Mouse (Mus musculus) ES-Bruce4 (cell line): ENCODE data around the gene Rap1gap2. TPM values are rescaled to one million over a fixed set of nuclear protein-coding genes. Genes with fewer than 3 reads are reported as not detected.
A peak's percentile ranks its signal among the peaks of the same experiment; 100 is the strongest.

ENCODE experiments used
- H3K27ac ChIP-seq: 2 replicates; pipeline ENCODE4 v1.5.1; 2012; ENCODE audit warnings: low read length, inconsistent platforms; ENCODE audit not compliant: insufficient read depth
- H3K27me3 ChIP-seq: 2 replicates; pipeline ENCODE4 v1.6.1; 2012; ENCODE audit warnings: mild to moderate bottlenecking, low read length, inconsistent platforms; ENCODE audit not compliant: control insufficient read depth, poor library complexity, insufficient read depth, severe bottlenecking
- H3K36me3 ChIP-seq: 2 replicates; pipeline ENCODE4 v1.6.1; 2012; ENCODE audit warnings: inconsistent platforms, mild to moderate bottlenecking, low read length, moderate library complexity; ENCODE audit not compliant: control insufficient read depth, poor library complexity, insufficient read depth, severe bottlenecking
- H3K4me1 ChIP-seq: one replicate; pipeline ENCODE4 v1.8.1; 2011; ENCODE audit warnings: low read length; ENCODE audit not compliant: control insufficient read depth, insufficient read depth
- H3K4me3 ChIP-seq: 2 replicates; pipeline ENCODE4 v1.5.1; 2011; ENCODE audit warnings: low read depth, mild to moderate bottlenecking, low read length
- H3K9ac ChIP-seq: 2 replicates; pipeline ENCODE4 v1.6.1; 2012; ENCODE audit warnings: low read depth, mild to moderate bottlenecking, inconsistent platforms; ENCODE audit not compliant: poor library complexity, severe bottlenecking
- H3K9me3 ChIP-seq: replicated peaks from 2 replicates; pipeline ENCODE4 v1.6.1; 2012; ENCODE audit warnings: mild to moderate bottlenecking, low read length, inconsistent platforms; ENCODE audit not compliant: control insufficient read depth, poor library complexity, insufficient read depth, severe bottlenecking
- CTCF ChIP-seq: IDR thresholded peaks from one replicate; pipeline ENCODE4 v1.8.1; 2011; ENCODE audit warnings: low read depth, low read length
- EP300 ChIP-seq: IDR thresholded peaks from 2 replicates; pipeline ENCODE4 v1.6.1; 2011; ENCODE audit warnings: low read depth, low read length; ENCODE audit not compliant: insufficient read depth
- POLR2A ChIP-seq: IDR thresholded peaks from one replicate; pipeline ENCODE4 v1.8.1; 2011; ENCODE audit warnings: low read length; ENCODE audit not compliant: insufficient read depth
- polyA plus RNA-seq: library from polyadenylated mRNA; stranded (reverse); fragments of >200 nt; gene quantifications from 2 replicates; pipeline ENCODE4 v1.2.4, GENCODE M21; 2011; ENCODE audit warnings: low read depth; ENCODE audit not compliant: missing spikeins, insufficient read depth, insufficient read length

Gene Rap1gap2
- polyA plus RNA-seq, 1 experiment, result 5.7 TPM

DNA sequence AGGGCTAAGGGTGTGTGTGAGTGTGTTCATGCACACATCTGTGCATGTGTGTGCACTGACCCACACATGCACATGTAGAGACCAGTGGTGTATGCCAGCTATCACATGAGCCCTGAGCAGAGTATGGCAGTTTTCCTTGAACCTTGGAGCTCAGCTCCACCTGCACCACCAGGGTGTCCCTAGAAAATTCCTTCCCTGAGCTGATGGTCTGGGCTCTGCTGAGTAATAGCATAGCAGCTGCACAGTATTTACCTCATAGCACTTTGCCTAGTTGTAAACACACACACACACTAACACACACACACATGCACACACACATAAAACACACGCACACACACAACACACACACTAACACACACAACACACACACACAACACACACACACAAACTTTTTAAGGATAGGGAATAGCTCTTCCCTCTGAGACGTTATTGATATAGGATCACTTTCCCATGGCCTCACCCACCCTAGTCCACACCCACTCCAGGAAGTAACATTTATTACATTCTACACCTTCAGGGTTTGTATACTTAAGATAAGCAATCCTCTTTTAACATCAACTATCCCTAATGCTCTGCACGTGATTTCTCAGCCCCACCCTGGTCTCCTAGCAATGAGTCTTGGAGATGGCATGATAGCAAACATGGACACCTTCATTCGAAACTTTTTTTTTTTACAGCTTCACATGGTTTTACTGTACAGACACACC lies 13.3 kb downstream of the Rap1gap2 start:
- H3K27ac ChIP-seq, result no peak overlapping the region
- TF ChIP-seq CTCF (no peak), EP300 (no peak), POLR2A (no peak)
- no peaks in the 10 kb centered on the region for H3K27me3 ChIP-seq

DNA sequence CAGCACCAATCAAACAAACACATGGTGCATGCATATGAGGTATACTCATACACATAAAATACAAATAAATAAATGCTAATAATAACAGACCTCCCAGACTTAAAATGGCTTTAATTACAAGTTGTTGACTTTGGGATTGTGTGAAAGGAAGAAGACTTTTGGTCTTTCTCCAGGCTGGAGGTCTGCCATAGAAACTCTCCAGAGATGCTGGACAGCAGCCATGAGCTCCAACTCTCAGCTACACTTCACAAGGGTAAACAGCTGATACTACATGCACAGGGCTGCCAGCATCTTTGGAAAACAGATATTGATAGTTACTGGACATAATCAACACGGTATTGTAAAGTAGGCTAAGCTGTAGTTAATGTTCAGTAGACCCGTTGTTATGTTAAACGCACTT lies 18.5 kb downstream of the Rap1gap2 start:
- Histone ChIP-seq H3K27me3 (no peaks in the 10 kb centered on the region), H3K9me3 (no peaks in the 10 kb centered on the region), H3K4me3 (no peak overlapping the region), H3K4me1 (no peaks in the 10 kb centered on the region), H3K9ac (no peak overlapping the region), H3K27ac (no peak overlapping the region), H3K36me3 (no peaks in the 10 kb centered on the region)
- TF ChIP-seq POLR2A, result no peak
- no peak for TF ChIP-seq CTCF
- TF ChIP-seq EP300, result no peak

More for the DNA sequence above, 13.3 kb downstream of the Rap1gap2 start:
- Histone ChIP-seq H3K9me3 (no peaks in the 10 kb centered on the region), H3K4me3 (no peak overlapping the region), H3K9ac (no peak overlapping the region), H3K36me3 (no peaks in the 10 kb centered on the region), H3K4me1 (no peaks in the 10 kb centered on the region)

DNA sequence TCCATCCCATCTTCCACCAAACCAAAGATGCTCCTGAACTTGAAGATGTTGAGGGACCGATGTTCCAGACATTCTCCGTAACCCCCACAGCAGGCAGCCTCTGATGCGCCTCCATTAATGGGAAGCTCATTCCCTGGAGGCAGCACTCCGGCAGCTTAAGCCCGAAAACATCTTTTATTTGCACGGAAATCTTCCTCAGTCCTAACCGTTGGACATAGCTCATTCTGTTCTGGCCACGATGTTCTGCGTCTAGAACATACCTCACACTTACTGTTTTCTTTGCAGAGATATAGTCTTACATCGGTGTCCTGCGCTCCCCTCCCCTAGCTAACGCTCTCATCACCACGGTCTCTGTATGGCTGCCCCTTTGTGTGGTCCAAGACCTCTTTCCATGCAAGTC lies 20.0 kb downstream of the Rap1gap2 start:
- Histone ChIP-seq H3K4me1 (peaks cover 3% of the 10 kb centered on the region), H3K9me3 (no peaks in the 10 kb centered on the region), H3K9ac (no peak overlapping the region), H3K4me3 (0 out of 2 replicates have a peak overlapping the region, but pooled peaks have one; percentile 60), H3K36me3 (no peaks in the 10 kb centered on the region), H3K27ac (no peak overlapping the region), H3K27me3 (no peaks in the 10 kb centered on the region)
- TF ChIP-seq EP300, result no peak
- TF ChIP-seq POLR2A, result no peak
- TF ChIP-seq CTCF, result no peak

DNA sequence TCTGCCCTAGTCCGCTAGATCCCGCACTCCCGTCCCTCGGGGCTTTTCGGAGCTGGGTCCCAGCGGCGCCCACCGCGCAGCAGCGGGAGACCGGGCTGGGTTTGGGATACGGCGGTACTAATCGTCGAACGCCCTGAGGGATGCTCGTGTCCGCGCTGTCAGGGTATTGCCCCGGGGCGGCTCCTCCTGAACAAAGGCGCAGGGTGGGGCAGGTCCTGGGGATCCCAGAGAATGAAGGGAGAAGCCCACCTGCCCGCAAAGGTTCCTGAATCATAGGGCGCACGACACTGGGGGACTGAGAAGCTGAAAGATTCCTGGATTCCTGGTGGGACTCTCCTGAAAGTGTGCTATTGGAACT lies 20.5 kb downstream of the Rap1gap2 start:
- Histone ChIP-seq H3K27me3 (no peaks in the 10 kb centered on the region), H3K36me3 (no peaks in the 10 kb centered on the region), H3K4me1 (peaks cover 6% of the 10 kb centered on the region), H3K9ac (peak overlapping the region; percentile 11), H3K9me3 (no peaks in the 10 kb centered on the region), H3K27ac (no peak overlapping the region), H3K4me3 (peak overlapping the region; percentile 60)
- TF ChIP-seq CTCF, result no peak
- TF ChIP-seq POLR2A, result no peak
- no peak for TF ChIP-seq EP300

DNA sequence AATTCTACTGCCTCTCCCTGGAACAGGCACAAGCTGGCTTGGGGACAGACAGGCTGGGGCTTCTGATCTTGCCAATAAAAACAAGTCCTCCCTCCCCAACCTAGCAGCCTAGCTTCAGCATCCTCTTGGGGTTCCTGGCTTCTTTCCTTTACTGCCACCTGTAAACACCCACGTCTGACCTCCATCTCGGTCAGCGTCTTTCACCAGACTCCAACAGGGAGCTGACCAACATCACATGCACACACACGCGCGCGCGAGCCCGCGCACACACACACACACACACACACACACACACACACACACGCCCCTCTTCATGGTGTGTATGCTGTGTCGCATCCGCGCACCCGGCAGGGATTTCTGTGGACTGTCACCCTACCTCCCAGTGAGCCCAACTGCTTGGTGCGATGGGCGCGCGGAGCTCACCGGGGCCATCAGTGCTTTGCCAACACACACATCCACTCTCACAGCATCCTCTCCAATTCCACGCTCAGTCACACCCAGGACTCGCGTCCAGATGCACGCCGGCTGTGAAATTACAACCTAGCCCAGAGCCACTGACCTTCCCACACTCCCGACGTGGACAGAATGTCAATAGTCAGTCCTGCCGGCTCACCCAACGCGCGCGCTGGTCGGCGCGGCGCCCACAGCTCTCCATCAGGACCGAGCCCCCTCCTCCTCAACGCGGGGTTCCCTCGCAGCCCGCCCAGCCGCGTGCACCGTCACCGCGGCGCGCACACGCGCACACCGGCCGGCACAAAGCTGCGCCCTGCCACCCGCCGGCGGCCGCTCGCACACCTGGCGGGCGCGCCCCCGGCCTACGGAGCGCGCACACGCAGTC lies 21.1 kb downstream of the Rap1gap2 start:
- TF ChIP-seq POLR2A (no peak), CTCF (no peak), EP300 (no peak)
- Histone ChIP-seq H3K9me3 (no peaks in the 10 kb centered on the region), H3K27ac (no peak overlapping the region), H3K9ac (peak overlapping the region; percentile 11), H3K27me3 (no peaks in the 10 kb centered on the region), H3K36me3 (no peaks in the 10 kb centered on the region), H3K4me1 (peaks cover 8% of the 10 kb centered on the region), H3K4me3 (peak overlapping the region; percentile 60)

DNA sequence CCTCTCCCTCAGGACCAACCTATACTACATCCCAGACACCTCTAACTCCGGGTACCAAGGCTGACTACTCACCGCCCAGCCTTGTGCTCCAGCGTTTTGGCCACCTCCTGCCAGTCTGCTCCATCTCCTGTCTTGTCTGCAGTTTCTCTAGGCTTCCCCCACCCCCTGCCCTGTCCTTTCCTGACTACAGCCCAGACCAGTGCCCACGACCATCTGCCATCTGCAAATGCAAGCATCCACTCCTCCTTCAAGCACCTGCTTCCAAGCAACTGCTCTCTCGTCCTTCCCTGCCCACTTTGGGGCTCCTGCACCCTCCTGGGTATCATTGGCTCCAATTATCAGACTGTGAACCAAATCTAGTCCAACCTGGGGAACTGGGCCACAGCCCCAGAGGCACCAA lies 24.3 kb downstream of the Rap1gap2 start:
- Histone ChIP-seq H3K4me3 (no peak overlapping the region), H3K27me3 (no peaks in the 10 kb centered on the region), H3K9me3 (no peaks in the 10 kb centered on the region), H3K4me1 (peaks cover 8% of the 10 kb centered on the region), H3K9ac (no peak overlapping the region), H3K27ac (no peak overlapping the region), H3K36me3 (no peaks in the 10 kb centered on the region)
- no peak for TF ChIP-seq CTCF
- TF ChIP-seq EP300, result no peak
